ENCODE assay signal across 15 mouse cellular contexts in genomic region chr15:97028651-97029050, GRCm38 (mm10). TPM values are rescaled to one million over a fixed set of nuclear protein-coding genes. Genes with fewer than 3 reads are reported as not detected.
DNase-seq lines count a peak whose midpoint lies in the region; ATAC-seq and TF ChIP-seq lines count a peak whose summit lies in the region.
"Had no signal": no experiment of that assay in that cellular context is flagged by ENCODE, and none has a peak within 500 bp of the region (broad histone marks: within the 10 kb centered on the region; RNA-seq: fewer than 3 reads in every experiment).

No protein-coding gene starts in this region.

- no peak for TF ChIP-seq CTCF in midbrain, postnatal 0 days (IDR thresholded peaks at IDR 0.05)

- ATAC-seq in midbrain, embryonic 11.5 days (ENCODE audit: low FRiP score), result no peak
- ATAC-seq in midbrain, postnatal 0 days (ENCODE audit: low FRiP score), result no peak
- peak; percentile 78 for ATAC-seq in liver, embryonic 15.5 days (ENCODE audit: insufficient read depth)
- ATAC-seq: forebrain, postnatal 0 days had no signal

- no peak overlapping the region for H3K4me3 ChIP-seq in midbrain, embryonic 11.5 days (ENCODE audit: low read depth, low read length)
- H3K4me3 ChIP-seq in midbrain, postnatal 0 days (ENCODE audit: low read depth, low read length), result no peak overlapping the region
- no peak overlapping the region for H3K4me3 ChIP-seq in liver, embryonic 15.5 days (replicated peaks)
- H3K4me3 ChIP-seq: heart, embryonic 13.5 days; layer of hippocampus, adult 2 months; left cerebral cortex, adult 2 months had no signal

- no peaks in the 10 kb centered on the region for H3K36me3 ChIP-seq in midbrain, embryonic 11.5 days (ENCODE audit: control insufficient read depth, insufficient read depth, low read length)
- H3K36me3 ChIP-seq in midbrain, postnatal 0 days (ENCODE audit: insufficient read depth, low read length), result no peaks in the 10 kb centered on the region
- H3K36me3 ChIP-seq in liver, embryonic 15.5 days (replicated peaks), result no peaks in the 10 kb centered on the region
- H3K36me3 ChIP-seq: heart, embryonic 13.5 days had no signal

- no peak overlapping the region for H3K9ac ChIP-seq in midbrain, embryonic 11.5 days (ENCODE audit: low read length)
- no peak overlapping the region for H3K9ac ChIP-seq in midbrain, postnatal 0 days (replicated peaks; ENCODE audit: low read length, poor library complexity, severe bottlenecking)
- no peak overlapping the region for H3K9ac ChIP-seq in liver, embryonic 15.5 days
- H3K9ac ChIP-seq: forebrain, postnatal 0 days; heart, embryonic 13.5 days had no signal

- H3K27ac ChIP-seq in midbrain, embryonic 11.5 days (ENCODE audit: low read depth, low read length), result no peak overlapping the region
- no peak overlapping the region for H3K27ac ChIP-seq in midbrain, postnatal 0 days (ENCODE audit: low read depth, low read length)
- peak overlapping the region; percentile 57; the same call in 1 of the 2 replicates for H3K27ac ChIP-seq in liver, embryonic 15.5 days (replicated peaks)
- H3K27ac ChIP-seq: heart, embryonic 13.5 days; layer of hippocampus, adult 2 months; left cerebral cortex, adult 2 months had no signal

- H3K4me1 ChIP-seq in midbrain, embryonic 11.5 days (ENCODE audit: control insufficient read depth, insufficient read depth, low read length), result peaks cover 3% of the 10 kb centered on the region; the same call in 1 of the 2 replicates
- H3K4me1 ChIP-seq in midbrain, postnatal 0 days (ENCODE audit: insufficient read depth, low read length), result no peaks in the 10 kb centered on the region
- peaks cover 6% of the 10 kb centered on the region; the same call in 1 of the 2 replicates for H3K4me1 ChIP-seq in liver, embryonic 15.5 days (replicated peaks)

- peak; percentile 67 for DNase-seq in midbrain, embryonic 11.5 days (ENCODE audit: low spot score, missing footprints)
- DNase-seq in midbrain, postnatal 0 days (ENCODE audit: low spot score), result no peak
- DNase-seq in lung, postnatal 14 days, result peak; percentile 39
- no peak for DNase-seq in kidney, postnatal 10 days
- no peak for DNase-seq in thymus, postnatal 0 days (ENCODE audit: low spot score)
- no peak for DNase-seq in frontal cortex, postnatal 10 days (ENCODE audit: low spot score in 2 of 2)
- DNase-seq: cerebellum, postnatal 25 days; forebrain, postnatal 0 days; gastrocnemius, postnatal 14 days had no signal

- no peaks in the 10 kb centered on the region for H3K27me3 ChIP-seq in midbrain, embryonic 11.5 days (ENCODE audit: control insufficient read depth, insufficient read depth, low read length)
- no peaks in the 10 kb centered on the region for H3K27me3 ChIP-seq in midbrain, postnatal 0 days (ENCODE audit: insufficient read depth, low read length)
- no peaks in the 10 kb centered on the region for H3K27me3 ChIP-seq in liver, embryonic 15.5 days
- H3K27me3 ChIP-seq: heart, embryonic 13.5 days had no signal

- WGBS in midbrain, embryonic 11.5 days, result 84% methylated on average over 11 of the region's 11 CpGs
- 90% methylated on average over 11 of the region's 11 CpGs for WGBS in midbrain, postnatal 0 days
- 60% methylated on average over 11 of the region's 11 CpGs for WGBS in liver, embryonic 15.5 days (ENCODE audit: insufficient replicate concordance)

- H3K9me3 ChIP-seq in midbrain, embryonic 11.5 days (ENCODE audit: control insufficient read depth, low read length), result no peaks in the 10 kb centered on the region
- H3K9me3 ChIP-seq in midbrain, postnatal 0 days (ENCODE audit: low read length), result no peaks in the 10 kb centered on the region
- no peaks in the 10 kb centered on the region for H3K9me3 ChIP-seq in liver, embryonic 15.5 days (replicated peaks)
- H3K9me3 ChIP-seq: heart, embryonic 13.5 days had no signal

- no peak overlapping the region for H3K4me2 ChIP-seq in midbrain, embryonic 11.5 days
- H3K4me2 ChIP-seq in midbrain, postnatal 0 days (ENCODE audit: low read depth, low read length, poor library complexity, severe bottlenecking), result no peak overlapping the region
- peak overlapping the region; percentile 10; the same call in 1 of the 2 replicates for H3K4me2 ChIP-seq in liver, embryonic 15.5 days
- H3K4me2 ChIP-seq: heart, embryonic 13.5 days had no signal

RNA-seq across cellular contexts. Expression of gene Slc38a4, which starts 27.1 kb away (rescaled TPM):
- polyA plus RNA-seq in midbrain, embryonic 11.5 days (2014; fragmentation: Nextera tagmentation; extraction: Ambion mirVana), result 20.9 and 25.3 TPM in 2 replicates
- total RNA-seq in midbrain, postnatal 0 days (2014; rRNA removed), result 4.0 and 4.5 TPM in 2 replicates
- 3.7 and 3.9 TPM in 2 replicates for polyA plus RNA-seq in midbrain, postnatal 0 days (2015; fragmentation: Nextera tagmentation; extraction: Ambion mirVana)
- 61.9 and 67.9 TPM in 2 replicates for polyA plus RNA-seq in liver, embryonic 15.5 days (2015; fragmentation: Nextera tagmentation; extraction: Ambion mirVana)
- 7.3 and 7.9 TPM in 2 replicates for polyA plus RNA-seq in thymus, postnatal 0 days (2015; fragmentation: Nextera tagmentation; extraction: Ambion mirVana)
- total RNA-seq: hematopoietic stem cell, adult 5-6 weeks; MEL had no signal

Comparison
In these comparisons a context has a peak if more than half of its experiments do, and no peak if none do; other contexts are left out.
1. DNase-seq: peak in midbrain, embryonic 11.5 days (single experiment) and lung, postnatal 14 days (single experiment); none in midbrain, postnatal 0 days (single experiment), kidney, postnatal 10 days (single experiment), thymus, postnatal 0 days (single experiment) and frontal cortex, postnatal 10 days (0 of 2).